Mouse (Mus musculus) gastrocnemius, adult 2 months (tissue): Measurements from ENCODE around the gene Nlgn1. TPM values are rescaled to one million over a fixed set of nuclear protein-coding genes. Genes with fewer than 3 reads are reported as not detected.
"Not testable (repeated sequence)": the region's sequence is repeated elsewhere in the genome, so short reads cannot be mapped to it uniquely, and the experiment has no call there.

Experiments used
- DNase-seq: peaks from one replicate; pipeline ENCODE4 v3.0.0; 2022
- H3K27ac ChIP-seq: fragments of 200-600 bp; 2 replicates; pipeline ENCODE4 v1.8.1; 2022; ENCODE audit warnings: mild to moderate bottlenecking
- H3K4me3 ChIP-seq: fragments of 200-600 bp; 2 replicates; pipeline ENCODE4 v1.8.1; 2022; ENCODE audit warnings: mild to moderate bottlenecking, moderate library complexity
- CTCF ChIP-seq: fragments of 200-600 bp; IDR thresholded peaks from 2 replicates; pipeline ENCODE4 v1.8.1; 2022; ENCODE audit warnings: antibody characterized with exemption, mild to moderate bottlenecking, moderate library complexity
- intact Hi-C: fragments of 180-260 bp; cut with DNase I; formaldehyde crosslinking; loops from one replicate; pipeline ENCODE4 v1.15.1; 2025
- total RNA-seq, 2 experiments: library from RNA; stranded (reverse); gene quantifications; 2 replicates each; pipeline ENCODE4 v1.2.3; 2021

The Nlgn1 gene
- total RNA-seq, 2 experiments from 2014 or later, result 0.10 to 0.22 TPM

- no peak for DNase-seq
- intact Hi-C loops, result no loop called here
- H3K4me3 ChIP-seq, result no peak overlapping the region
- TF ChIP-seq CTCF, result no peak
- H3K27ac ChIP-seq, result no peak overlapping the region
These were observed 725.7 kb downstream of the Nlgn1 start for GRCm38 (mm10) chr3:25606597-25606996.

DNA sequence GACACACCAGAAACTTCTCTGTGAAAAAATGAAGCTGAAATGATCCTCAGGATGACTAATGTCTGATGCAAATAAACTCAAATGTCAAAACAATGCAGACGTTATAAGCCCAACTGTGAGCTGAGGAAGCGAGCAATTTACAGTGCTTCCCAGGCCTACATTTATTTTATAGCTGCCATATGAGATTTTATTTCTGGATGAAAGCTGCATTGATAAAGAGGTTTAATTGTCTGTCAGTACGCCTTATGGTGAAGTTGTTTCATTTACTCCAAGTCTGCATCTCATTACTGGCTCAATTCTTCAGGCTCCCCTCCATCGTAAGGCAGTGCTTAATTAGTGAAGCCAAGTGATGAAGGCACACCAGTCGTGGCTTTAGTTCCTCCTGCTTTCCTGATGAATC, 734.7 kb downstream of the Nlgn1 start:
- intact Hi-C loops, result no loop called here
- H3K27ac ChIP-seq, result no peak overlapping the region
- no peak for DNase-seq
- TF ChIP-seq CTCF, result no peak
- H3K4me3 ChIP-seq, result no peak overlapping the region

GRCm38 (mm10) chr3:25575526-25575925, 756.7 kb downstream of the Nlgn1 start:
- intact Hi-C loops, result no loop called here
- no peak for DNase-seq
- H3K27ac ChIP-seq, result no peak overlapping the region
- no peak overlapping the region for H3K4me3 ChIP-seq
- TF ChIP-seq CTCF, result no peak

DNA sequence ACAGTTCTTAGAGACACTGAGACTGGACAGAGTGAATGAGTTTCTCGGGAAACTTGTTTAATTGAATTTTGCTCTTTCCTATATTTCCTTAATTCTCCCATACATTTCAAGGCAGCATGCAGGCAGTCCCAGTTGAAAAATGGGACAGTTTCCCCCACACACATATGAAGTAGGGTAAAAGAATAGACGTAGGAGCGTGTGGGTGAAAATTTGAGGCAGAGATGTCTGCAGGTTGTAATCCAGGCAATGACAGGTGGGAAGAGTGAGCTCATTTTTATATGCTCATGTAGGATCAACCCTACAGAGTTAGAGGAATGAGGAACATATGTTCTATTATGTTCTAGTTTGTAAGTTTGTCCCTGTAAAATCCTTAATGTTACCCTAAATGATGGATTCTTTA, 757.4 kb downstream of the Nlgn1 start:
- DNase-seq, result no peak
- intact Hi-C loops, result no loop called here
- no peak overlapping the region for H3K27ac ChIP-seq
- no peak for TF ChIP-seq CTCF
- no peak overlapping the region for H3K4me3 ChIP-seq

DNA sequence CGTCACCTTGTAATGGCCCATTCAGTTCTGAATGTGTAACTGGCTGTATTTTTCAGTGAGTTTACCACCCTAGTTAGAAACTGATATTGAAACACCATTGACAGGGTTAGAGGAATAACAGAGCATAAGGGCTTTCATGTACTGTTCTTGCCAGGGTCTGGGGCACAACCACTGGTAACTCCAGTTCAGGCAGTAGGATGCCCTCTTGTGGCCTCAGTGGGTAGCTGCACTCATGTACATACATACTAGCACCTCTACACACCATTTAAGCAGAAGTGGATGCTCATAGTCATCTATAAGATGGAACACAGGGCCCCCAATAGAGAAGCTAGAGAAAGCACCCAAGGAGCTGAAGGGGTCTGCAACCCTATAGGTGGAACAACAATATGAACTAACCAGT, 773.7 kb downstream of the Nlgn1 start:
- DNase-seq, intact Hi-C loops, H3K4me3 ChIP-seq: not testable (repeated sequence)

GRCm38 (mm10) chr3:25549097-25549496, 783.2 kb downstream of the Nlgn1 start:
- DNase-seq, intact Hi-C loops, H3K27ac ChIP-seq, H3K4me3 ChIP-seq: not testable (repeated sequence)

More for the DNA sequence above, 773.7 kb downstream of the Nlgn1 start:
- not testable (repeated sequence) for H3K27ac ChIP-seq

GRCm38 (mm10) chr3:25524236-25524635, 808.0 kb downstream of the Nlgn1 start:
- DNase-seq, H3K27ac ChIP-seq, intact Hi-C loops, H3K4me3 ChIP-seq: not testable (repeated sequence)

DNA sequence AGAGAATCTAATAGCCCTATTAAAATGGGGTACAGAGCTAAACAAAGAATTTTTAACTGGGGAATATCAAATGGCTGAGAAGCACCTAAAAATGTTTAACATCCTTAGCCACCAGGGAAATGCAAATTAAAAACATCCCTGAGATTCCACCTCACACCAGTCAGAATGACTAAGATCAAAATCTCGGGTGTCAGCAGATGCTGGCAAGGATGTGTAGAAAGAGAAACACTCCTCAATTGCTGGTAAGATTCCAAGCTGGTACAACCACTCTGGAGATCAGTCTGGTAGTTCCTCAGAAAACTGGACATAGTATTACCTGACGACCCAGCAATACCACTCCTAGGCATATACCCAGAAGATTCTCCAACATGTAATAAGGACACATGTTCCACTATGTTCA, 869.2 kb downstream of the Nlgn1 start:
- no peak for DNase-seq
- intact Hi-C loops, result no loop called here

DNA sequence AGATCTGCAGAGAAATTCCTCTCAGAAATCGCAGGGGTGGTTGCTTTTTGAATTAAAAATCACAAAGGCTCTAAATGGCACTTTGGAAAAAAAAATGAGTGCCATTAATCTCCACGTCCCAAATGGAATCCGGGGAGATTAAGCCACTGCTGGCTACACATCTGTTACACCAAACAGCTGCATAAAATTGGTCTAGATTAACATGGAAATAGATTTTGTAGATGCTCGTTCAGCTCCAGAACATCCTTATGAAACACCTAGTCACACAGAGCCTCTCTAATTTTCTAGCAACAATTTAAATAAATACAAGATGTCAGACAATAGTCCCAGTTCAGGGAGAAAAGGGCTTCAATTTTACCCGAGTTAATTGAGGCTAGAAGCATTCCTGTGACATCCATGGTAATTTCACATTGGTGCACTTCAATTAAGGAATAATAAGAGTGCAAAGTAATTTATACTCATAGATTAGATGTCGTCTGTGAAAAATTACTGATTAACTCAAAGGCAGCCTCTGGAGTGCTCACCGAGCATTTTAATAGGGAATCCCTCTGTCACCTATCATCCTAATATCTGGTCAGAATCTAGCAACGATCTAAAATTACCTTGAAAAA, 875.9 kb downstream of the Nlgn1 start:
- no peak overlapping the region for H3K4me3 ChIP-seq
- no peak for TF ChIP-seq CTCF
- DNase-seq, result no peak
- no peak overlapping the region for H3K27ac ChIP-seq
- intact Hi-C loops, result no loop called here

More for the DNA sequence above, 869.2 kb downstream of the Nlgn1 start:
- H3K4me3 ChIP-seq, result no peak overlapping the region
- H3K27ac ChIP-seq, result no peak overlapping the region
- TF ChIP-seq CTCF, result no peak

DNA sequence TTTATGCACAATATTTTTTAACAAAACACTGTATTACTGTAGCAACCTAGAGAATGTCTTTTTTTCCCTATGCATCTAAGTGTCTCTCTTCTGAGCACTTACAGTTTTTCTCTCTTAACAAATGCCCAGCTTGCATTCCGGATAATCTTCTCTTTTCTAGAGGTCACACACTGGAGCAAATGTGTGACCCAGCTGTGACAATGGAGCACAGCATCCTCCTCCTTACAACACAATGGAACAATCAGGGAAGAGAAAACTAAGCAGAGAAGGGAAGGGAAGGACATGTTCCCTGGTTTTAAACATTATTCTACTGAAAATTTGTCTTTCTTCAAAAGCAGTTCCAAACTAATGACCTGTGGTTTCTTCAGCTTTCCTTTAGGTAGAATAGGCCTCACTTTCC, 879.9 kb downstream of the Nlgn1 start:
- H3K27ac ChIP-seq, result no peak overlapping the region
- intact Hi-C loops, result no loop called here
- no peak for TF ChIP-seq CTCF
- DNase-seq, result no peak
- no peak overlapping the region for H3K4me3 ChIP-seq

DNA sequence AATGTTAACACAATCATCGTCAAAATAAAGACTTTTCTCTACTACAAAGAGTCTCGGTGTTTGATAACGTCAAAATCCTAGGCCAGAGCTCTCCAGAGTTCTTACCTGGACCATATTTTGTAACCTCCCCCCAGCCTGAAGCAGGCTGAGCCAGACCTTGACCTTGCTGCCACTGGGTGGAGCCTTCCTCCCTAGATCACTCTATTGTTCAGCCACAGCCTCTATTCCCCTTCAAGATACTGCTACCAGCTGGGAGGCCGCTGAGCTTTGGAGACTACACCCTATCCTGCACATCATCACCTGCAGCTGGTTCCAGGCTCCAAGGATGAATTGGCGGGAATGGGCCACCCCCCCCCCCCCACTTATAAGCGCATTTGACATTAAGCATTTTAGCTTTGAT, 881.8 kb downstream of the Nlgn1 start:
- TF ChIP-seq CTCF, result no peak
- Histone ChIP-seq H3K4me3 (no peak overlapping the region), H3K27ac (no peak overlapping the region)
- intact Hi-C loops, result no loop called here
- DNase-seq, result no peak

GRCm38 (mm10) chr3:25449356-25449755, 882.9 kb downstream of the Nlgn1 start:
- TF ChIP-seq CTCF, result no peak
- intact Hi-C loops, result no loop called here
- DNase-seq, result no peak
- Histone ChIP-seq H3K27ac (no peak overlapping the region), H3K4me3 (no peak overlapping the region)

DNA sequence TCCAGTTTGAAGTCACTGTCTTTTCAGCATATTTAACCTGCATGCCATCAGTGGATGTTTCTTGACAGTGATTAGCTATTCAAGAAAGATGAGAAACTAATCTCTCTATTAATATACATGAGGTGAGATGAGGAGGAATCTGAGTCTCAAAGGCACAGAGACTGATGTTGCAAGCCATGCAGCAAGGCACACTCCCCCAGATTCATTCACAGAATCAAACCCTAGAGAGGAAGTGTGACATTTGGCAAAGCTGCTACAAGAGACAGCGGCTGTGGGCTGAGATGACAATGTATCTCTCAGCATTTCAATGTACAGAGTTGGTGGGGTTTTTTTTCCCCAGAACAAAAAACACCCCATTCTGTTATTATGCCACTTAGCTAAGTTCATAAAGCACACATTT, 885.1 kb downstream of the Nlgn1 start:
- Histone ChIP-seq H3K27ac (no peak overlapping the region), H3K4me3 (no peak overlapping the region)
- TF ChIP-seq CTCF, result no peak
- no peak for DNase-seq
- intact Hi-C loops, result no loop called here

GRCm38 (mm10) chr3:25443657-25444056, 888.6 kb downstream of the Nlgn1 start:
- no peak for DNase-seq
- intact Hi-C loops, result no loop called here
- Histone ChIP-seq H3K4me3 (no peak overlapping the region), H3K27ac (no peak overlapping the region)
- TF ChIP-seq CTCF, result no peak

DNA sequence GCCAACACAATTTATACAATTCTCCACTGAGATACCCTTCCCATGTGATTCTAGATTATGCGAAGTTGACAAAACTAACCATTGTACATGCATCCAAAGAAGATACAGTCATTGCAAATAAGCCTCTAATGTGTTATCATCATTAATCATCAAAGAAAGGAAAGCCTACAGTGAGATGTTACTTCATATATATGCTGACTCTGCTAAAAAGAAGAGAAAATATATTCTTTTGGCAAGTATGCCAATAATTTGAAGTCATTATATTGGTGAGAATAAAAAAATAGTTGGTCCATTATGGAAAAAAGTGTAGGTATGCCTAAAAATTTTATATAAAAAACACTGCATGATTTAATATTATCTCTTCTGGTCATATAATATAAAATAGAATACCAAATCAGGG, 889.6 kb downstream of the Nlgn1 start:
- TF ChIP-seq CTCF, result no peak
- no peak for DNase-seq
- no peak overlapping the region for H3K27ac ChIP-seq
- intact Hi-C loops, result no loop called here
- H3K4me3 ChIP-seq, result no peak overlapping the region
